Mouse (Mus musculus) kidney, adult 2 months (tissue): Measurements from ENCODE around the gene Abca13.

ENCODE experiments used
- CTCF ChIP-seq: fragments of 200-500 bp; conservative IDR thresholded peaks from 2 replicates; pipeline ENCODE4 v1.5.1; 2011; ENCODE audit warnings: low read depth, mild to moderate bottlenecking, control low read depth, low read length, moderate library complexity, mixed read lengths; ENCODE audit not compliant: insufficient read depth, insufficient read length
- POLR2A ChIP-seq: fragments of 200-500 bp; IDR thresholded peaks from one replicate; pipeline ENCODE4 v1.6.1; 2011; ENCODE audit warnings: low read depth, low read length, control low read depth

DNA sequence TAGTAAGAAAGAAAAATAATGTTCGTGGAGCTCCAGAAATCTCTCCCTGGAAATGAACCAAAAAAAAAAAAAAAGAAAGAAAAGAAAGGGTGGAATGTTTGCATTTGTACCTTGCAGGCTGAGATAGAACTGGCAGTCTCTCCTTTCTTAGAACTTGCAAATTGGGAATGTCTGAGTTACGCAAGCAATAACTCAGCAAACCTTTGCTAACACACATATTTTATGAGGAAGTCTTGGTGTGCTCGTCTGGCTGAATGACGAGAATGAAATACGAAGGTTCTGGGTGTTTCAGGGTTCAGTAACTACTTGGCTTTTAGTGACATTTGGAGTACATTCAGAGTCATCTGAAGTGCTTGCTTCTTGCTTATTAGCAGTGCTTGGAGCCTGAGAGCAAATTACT is 241.1 kb downstream of the Abca13 start:
- no peak for TF ChIP-seq POLR2A
- no peak for TF ChIP-seq CTCF
